Comparison of ENCODE assay signal across 12 mouse cellular contexts in genomic region chr5:25115997-25116396, GRCm38 (mm10). TPM values are rescaled to one million over a fixed set of nuclear protein-coding genes. Genes with fewer than 3 reads are reported as not detected.
DNase-seq lines count a peak whose midpoint lies in the region; ATAC-seq and TF ChIP-seq lines count a peak whose summit lies in the region.
"Had no signal": no experiment of that assay in that cellular context is flagged by ENCODE, and none has a peak within 500 bp of the region (broad histone marks: within the 10 kb centered on the region; RNA-seq: fewer than 3 reads in every experiment).

No protein-coding gene starts in this region.

- intact Hi-C loops in gastrocnemius, adult 2 months (cut with DNase I) = no loop called here

- 93% methylated on average over 5 of the region's 5 CpGs for WGBS in forebrain, embryonic 11.5 days
- WGBS in forebrain, embryonic 10.5 days = 84% methylated on average over 5 of the region's 5 CpGs

- no peak overlapping the region for H3K4me3 ChIP-seq in forebrain, embryonic 11.5 days (ENCODE audit: low read depth, low read length)
- H3K4me3 ChIP-seq in forebrain, embryonic 10.5 days = no peak overlapping the region
- no peak overlapping the region for H3K4me3 ChIP-seq in cortical plate, adult 2 months (ENCODE audit: insufficient read depth, low read length)
- peak overlapping the region; percentile 42 for H3K4me3 ChIP-seq in megakaryocyte, embryonic 14.5 days (replicated peaks)
- H3K4me3 ChIP-seq in gastrocnemius, adult 2 months = no peak overlapping the region
- H3K4me3 ChIP-seq: embryonic facial prominence, embryonic 13.5 days had no signal

- peak; percentile 19 for DNase-seq in forebrain, embryonic 11.5 days (ENCODE audit: low spot score)
- no peak for DNase-seq in forebrain, embryonic 10.5 days (ENCODE audit: extremely low spot score, low spot score)
- peak; percentile 94 for DNase-seq in layer of hippocampus, adult 9-11 months
- no peak for DNase-seq in urinary bladder, postnatal 10 days (ENCODE audit: low spot score)
- no peak for DNase-seq in gastrocnemius, adult 2 months
- DNase-seq: heart, postnatal 14 days; kidney, adult 18-20 months had no signal

- H3K9ac ChIP-seq in forebrain, embryonic 11.5 days (ENCODE audit: low read length) = no peak overlapping the region
- H3K9ac ChIP-seq: embryonic facial prominence, embryonic 13.5 days had no signal

- ATAC-seq in forebrain, embryonic 11.5 days (replicated peaks; ENCODE audit: low FRiP score) = no peak
- ATAC-seq in activated CD4-positive, CD25-positive, alpha-beta regulatory T cell, adult 4 months = no peak

- TF ChIP-seq CTCF in cortical plate, adult 2 months (IDR thresholded peaks at IDR 0.05; ENCODE audit: extremely low read depth, insufficient read depth, low read length) = no peak
- no peak for TF ChIP-seq CTCF in gastrocnemius, adult 2 months (IDR thresholded peaks at IDR 0.05)

- TF ChIP-seq POLR2A in cortical plate, adult 2 months (IDR thresholded peaks at IDR 0.05; ENCODE audit: extremely low read depth, insufficient read depth, low read length) = no peak

- no peaks in the 10 kb centered on the region for H3K27me3 ChIP-seq in forebrain, embryonic 11.5 days (ENCODE audit: control insufficient read depth, insufficient read depth, low read length)
- no peaks in the 10 kb centered on the region for H3K27me3 ChIP-seq in forebrain, embryonic 10.5 days (ENCODE audit: poor library complexity, severe bottlenecking)
- H3K27me3 ChIP-seq in megakaryocyte, embryonic 14.5 days (replicated peaks) = peaks cover 20% of the 10 kb centered on the region
- H3K27me3 ChIP-seq: embryonic facial prominence, embryonic 13.5 days had no signal

- H3K27ac ChIP-seq in forebrain, embryonic 11.5 days (ENCODE audit: low read depth, low read length) = no peak overlapping the region
- H3K27ac ChIP-seq in forebrain, embryonic 10.5 days = no peak overlapping the region
- peak overlapping the region; percentile 20; the same call in 1 of the 2 replicates for H3K27ac ChIP-seq in cortical plate, adult 2 months (ENCODE audit: insufficient read depth, low read length)
- no peak overlapping the region for H3K27ac ChIP-seq in gastrocnemius, adult 2 months
- H3K27ac ChIP-seq: embryonic facial prominence, embryonic 13.5 days had no signal

- no peaks in the 10 kb centered on the region for H3K36me3 ChIP-seq in forebrain, embryonic 11.5 days (ENCODE audit: control insufficient read depth, insufficient read depth, low read length)
- no peaks in the 10 kb centered on the region for H3K36me3 ChIP-seq in forebrain, embryonic 10.5 days (replicated peaks)
- no peaks in the 10 kb centered on the region for H3K36me3 ChIP-seq in megakaryocyte, embryonic 14.5 days (replicated peaks; ENCODE audit: low read length)
- H3K36me3 ChIP-seq: embryonic facial prominence, embryonic 13.5 days; G1E had no signal

- no peak overlapping the region for H3K4me2 ChIP-seq in forebrain, embryonic 11.5 days (ENCODE audit: low read depth, low read length, severe bottlenecking)
- H3K4me2 ChIP-seq: embryonic facial prominence, embryonic 13.5 days had no signal

- no peaks in the 10 kb centered on the region for H3K4me1 ChIP-seq in forebrain, embryonic 11.5 days (replicated peaks; ENCODE audit: control insufficient read depth, insufficient read depth, low read length)
- H3K4me1 ChIP-seq in forebrain, embryonic 10.5 days = no peaks in the 10 kb centered on the region
- peaks cover 10% of the 10 kb centered on the region for H3K4me1 ChIP-seq in cortical plate, adult 2 months (ENCODE audit: control insufficient read depth, insufficient read depth, low read length)
- H3K4me1 ChIP-seq in megakaryocyte, embryonic 14.5 days = peaks cover 20% of the 10 kb centered on the region
- H3K4me1 ChIP-seq: embryonic facial prominence, embryonic 13.5 days had no signal

- H3K9me3 ChIP-seq in forebrain, embryonic 11.5 days (ENCODE audit: control insufficient read depth, low read length) = no peaks in the 10 kb centered on the region
- H3K9me3 ChIP-seq in forebrain, embryonic 10.5 days = no peaks in the 10 kb centered on the region
- H3K9me3 ChIP-seq in megakaryocyte, embryonic 14.5 days = 0 out of 2 replicates have a peak, but pooled peaks cover 4% of the 10 kb centered on the region
- H3K9me3 ChIP-seq: embryonic facial prominence, embryonic 13.5 days had no signal

RNA-seq across cellular contexts. Expression of gene Prkag2, which starts 15.6 kb away (rescaled TPM):
- polyA plus RNA-seq in forebrain, embryonic 11.5 days (2014; fragmentation: Nextera tagmentation; extraction: Ambion mirVana) = 51.9 and 54.4 TPM in 2 replicates
- polyA plus RNA-seq in forebrain, embryonic 10.5 days (2016; fragmentation: Nextera tagmentation; extraction: Ambion mirVana) = 45.0 and 48.4 TPM in 2 replicates
- 103 and 117 TPM in 2 replicates for polyA plus RNA-seq in cortical plate, adult 2 months (2012; rRNA removed)
- 1.1 TPM in 1 of 2 replicates, not detected in the other for polyA plus RNA-seq in megakaryocyte, embryonic 14.5 days (2012; ENCODE audit: insufficient read depth, low replicate concordance)
- 10 to 100 TPM; 10.7 to 11.0 TPM for total RNA-seq in gastrocnemius, adult 2 months (2021)
- polyA plus RNA-seq in activated CD4-positive, CD25-positive, alpha-beta regulatory T cell, adult 4 months (2017; shearing (Covaris generic)) = 10 to 100 TPM; 26.2 to 26.8 TPM
- total RNA-seq: G1E had no signal
- polyA plus RNA-seq: G1E had no signal

Comparison
In these comparisons a context has a peak if more than half of its experiments do, and no peak if none do; other contexts are left out.
1. DNase-seq: peak in forebrain, embryonic 11.5 days (single experiment) and layer of hippocampus, adult 9-11 months (single experiment); none in forebrain, embryonic 10.5 days (single experiment), urinary bladder, postnatal 10 days (single experiment) and gastrocnemius, adult 2 months (single experiment).
2. RNA of gene Prkag2, which starts 15.6 kb away (polyA plus RNA-seq): 103 to 117 TPM in cortical plate, adult 2 months, 51.9 to 54.4 TPM in forebrain, embryonic 11.5 days, 45.0 to 48.4 TPM in forebrain, embryonic 10.5 days and 26.2 to 26.8 TPM in activated CD4-positive, CD25-positive, alpha-beta regulatory T cell, adult 4 months; 1.1 TPM in megakaryocyte, embryonic 14.5 days; every median in the first group is over 10 times any median in the second.